Mouse (Mus musculus) hematopoietic multipotent progenitor cell, adult 10-12 weeks (in vitro differentiated cells): ENCODE results near the gene Hdgf. TPM values are rescaled to one million over a fixed set of nuclear protein-coding genes. Genes with fewer than 3 reads are reported as not detected.

Source experiments
- polyA plus RNA-seq: library from polyadenylated mRNA; stranded (reverse); fragments of >175 nt; gene quantifications from 2 replicates; pipeline ENCODE4 v1.2.3, GENCODE M21; 2012; ENCODE audit warnings: low replicate concordance

The Hdgf gene
- polyA plus RNA-seq = 173 and 225 TPM in 2 replicates

DNA sequence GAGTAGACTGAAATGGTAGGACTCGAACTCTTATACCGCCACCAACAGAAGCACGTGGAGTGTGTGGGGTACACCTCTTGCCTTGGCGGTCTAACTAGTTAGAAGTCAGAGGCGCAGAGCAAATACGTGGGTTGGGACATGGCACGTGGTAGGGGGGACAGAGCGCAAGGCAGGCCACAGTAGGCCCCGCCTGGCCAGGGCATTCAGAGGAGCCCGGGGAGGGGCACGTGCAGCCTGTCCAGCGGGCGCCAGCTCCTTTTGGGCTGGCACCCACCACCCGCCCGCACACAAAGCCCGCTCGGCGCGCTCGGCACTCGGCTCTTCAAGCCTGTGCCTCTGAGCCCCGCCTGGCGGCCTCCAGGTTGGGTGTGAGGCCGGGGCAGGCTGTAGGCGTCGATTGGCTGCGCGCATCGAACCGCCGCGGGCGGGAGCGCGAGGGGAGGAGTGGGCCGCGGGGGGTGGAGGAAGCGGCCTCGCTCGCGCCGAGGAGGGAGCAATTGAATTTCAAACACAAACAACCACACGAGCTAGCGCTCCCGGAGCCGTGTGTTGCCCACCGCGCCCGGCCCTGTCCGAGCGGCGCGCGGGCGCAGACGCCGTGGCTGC is at the start of gene Hdgf:
Hdgf (plus strand) TSS at position 442 of the 606 bp plus-strand sequence.

DNA sequence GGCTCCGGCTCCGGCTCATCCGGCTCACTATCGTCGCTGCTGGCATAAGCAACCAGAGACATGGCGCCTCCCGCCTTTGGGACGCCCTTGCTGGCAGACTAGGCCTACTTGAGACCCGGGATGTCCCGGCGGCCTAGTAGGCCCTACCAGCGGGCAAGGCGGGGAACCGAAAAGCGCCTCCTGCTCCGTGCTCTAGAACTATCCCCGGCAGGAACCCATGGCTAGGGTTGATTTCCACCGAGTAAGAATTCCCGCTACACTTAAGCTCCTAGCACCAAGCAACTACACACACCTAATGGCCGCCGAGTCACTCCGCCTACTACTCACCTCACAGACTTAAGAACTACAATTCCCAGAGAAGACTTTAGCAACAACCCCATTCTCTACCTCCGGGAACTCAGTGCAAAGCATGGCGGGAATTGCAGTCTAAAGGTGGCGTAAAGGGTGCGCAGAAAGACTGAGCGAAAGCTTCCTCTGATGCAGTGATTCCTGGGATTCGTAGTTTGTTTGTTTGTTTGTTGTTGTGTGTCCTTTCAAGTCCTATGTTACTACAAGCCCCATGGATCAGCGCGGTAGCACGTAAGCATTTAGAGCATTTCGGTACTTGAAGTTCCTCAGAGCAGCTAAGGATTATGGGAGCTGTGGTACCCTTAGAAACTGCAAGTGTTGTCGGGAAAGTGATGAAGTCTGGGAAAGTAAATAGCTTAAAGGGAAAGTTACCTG is 20.7 kb upstream of the Hdgf start, which contains the start of gene Prcc:
Prcc (minus strand) TSS at position 328 of the 723 bp plus-strand sequence.

DNA sequence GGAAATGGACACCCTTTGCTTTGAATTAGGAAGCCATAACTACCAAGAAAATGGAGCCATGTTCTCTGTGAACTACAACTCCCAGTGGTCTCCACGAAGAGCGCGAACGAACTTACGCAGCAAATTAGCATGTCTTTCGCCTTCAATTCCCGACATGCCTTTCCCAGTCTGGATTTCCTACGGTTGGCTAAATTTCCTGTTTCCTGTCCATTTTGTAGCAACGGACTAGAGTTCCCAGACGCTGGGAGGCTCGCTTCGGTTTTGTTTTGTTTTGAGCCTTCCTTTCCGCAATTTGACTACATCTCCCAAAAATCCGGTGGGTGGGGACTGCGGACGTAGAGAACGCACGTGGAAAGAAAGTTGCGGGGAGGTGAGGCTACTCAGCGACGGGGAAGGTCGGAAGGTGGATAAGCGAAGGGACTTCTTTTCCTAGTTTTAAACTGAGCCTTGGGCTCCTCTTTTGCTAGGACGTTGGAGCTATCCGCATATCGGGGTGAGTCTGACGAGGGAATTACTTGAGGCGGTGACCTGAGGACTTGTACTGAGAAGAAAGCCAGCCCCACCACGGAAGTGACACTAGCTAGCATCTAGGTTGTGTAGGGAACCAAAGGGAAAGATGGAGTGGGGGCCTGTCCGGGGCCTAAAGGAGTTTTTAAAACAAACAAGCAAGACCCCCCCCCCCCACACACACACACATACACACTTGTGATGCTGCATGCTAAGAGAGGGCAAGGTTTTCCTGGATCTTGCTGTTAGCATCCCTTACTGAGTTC is 13.4 kb downstream of the Hdgf start, which contains the start of gene Mrpl24:
Mrpl24 (plus strand) TSS at position 171 of the 773 bp plus-strand sequence.

DNA sequence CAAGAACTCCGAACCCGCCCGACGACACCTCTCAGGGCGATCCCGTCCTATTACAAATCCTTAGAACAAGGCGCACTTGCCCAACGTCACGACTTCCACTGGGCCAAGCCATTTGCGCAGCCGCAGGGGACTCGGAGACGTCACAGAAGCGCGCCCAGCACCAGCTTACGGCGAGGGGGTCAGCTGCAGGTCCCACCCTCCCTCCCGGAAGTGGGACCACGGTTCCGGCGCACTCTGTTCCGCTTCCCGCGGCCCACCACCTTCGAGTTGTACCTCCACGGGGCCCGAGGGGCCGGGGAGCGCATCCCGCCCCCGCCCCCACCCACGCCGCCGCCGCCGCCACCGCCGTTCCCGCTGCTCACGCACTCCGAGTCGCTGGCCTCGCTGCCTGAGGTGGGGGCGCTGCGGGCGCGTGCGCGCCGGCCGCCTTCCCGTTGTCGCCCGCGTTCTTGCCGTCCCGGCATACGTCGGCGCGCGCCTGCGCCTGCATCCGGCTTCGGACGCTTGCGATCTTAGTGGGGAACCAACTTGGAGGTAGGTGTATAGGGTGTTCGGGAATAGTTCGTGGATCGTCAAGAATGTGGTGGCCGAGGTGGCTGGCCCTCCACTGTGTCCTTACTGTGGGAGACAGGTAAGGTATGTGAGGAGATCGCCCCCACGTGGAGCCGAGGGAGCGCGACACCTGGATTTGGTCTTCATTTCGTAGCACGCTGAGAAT is 24.1 kb downstream of the Hdgf start, which contains the start of the genes Isg20l2 and Rrnad1:
Isg20l2 (plus strand) TSS at position 237 of the 718 bp plus-strand sequence.
Rrnad1 (minus strand) TSS at position 640 of the 718 bp plus-strand sequence.

DNA sequence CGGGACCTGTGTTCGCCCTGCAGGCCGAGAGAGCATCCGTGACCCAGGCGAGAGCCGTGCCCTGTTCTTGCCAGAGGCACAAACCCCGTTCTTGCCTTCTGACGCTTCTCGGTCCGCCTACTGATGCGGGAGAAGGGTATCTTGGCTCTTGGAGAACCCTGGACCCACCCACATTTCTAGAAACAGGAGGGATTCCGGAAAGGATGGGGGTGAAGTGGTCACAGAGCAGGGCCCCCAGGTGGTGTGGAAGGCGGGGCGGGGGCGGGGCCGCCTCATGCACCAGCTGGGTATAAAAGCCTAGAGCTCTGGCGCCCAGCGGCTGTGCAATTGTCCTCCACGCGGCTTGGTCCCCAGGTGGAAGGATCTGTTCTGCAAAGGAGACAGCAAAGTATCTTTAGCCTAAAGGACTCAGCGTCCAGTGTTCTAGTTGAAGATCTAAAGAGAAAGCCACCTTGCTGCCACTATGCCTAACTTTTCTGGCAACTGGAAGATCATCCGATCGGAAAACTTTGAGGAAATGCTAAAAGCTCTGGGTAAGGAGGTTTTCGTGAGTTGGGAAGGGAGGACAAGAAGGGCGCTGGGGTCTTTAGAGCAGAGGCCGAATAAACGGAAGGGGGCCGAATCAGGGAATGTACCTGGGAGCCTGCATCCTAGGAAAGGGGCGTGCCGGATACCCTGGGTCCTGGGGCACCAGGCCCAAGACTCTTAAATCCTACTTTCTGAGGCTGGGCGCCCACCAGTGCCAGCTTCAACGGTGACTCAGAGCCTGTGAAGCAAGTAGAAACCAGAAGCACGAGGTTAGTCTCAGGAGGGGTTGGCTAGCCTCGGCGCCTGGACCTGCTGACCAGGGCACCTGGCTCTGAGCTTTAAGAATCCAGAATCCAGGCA is 42.5 kb downstream of the Hdgf start, which contains the start of gene Crabp2:
Crabp2 (plus strand) TSS at position 289 of the 888 bp plus-strand sequence.

Other genes with a start within 250 kb of the Hdgf start
- gene Lrrc71, start 157.7 kb upstream of the Hdgf start, polyA plus RNA-seq = 1.0 and 1.4 TPM in 2 replicates
- not detected in 2 replicates for gene Ntrk1, start 111.2 kb upstream of the Hdgf start, polyA plus RNA-seq
- 0.08 and 0.13 TPM in 2 replicates for gene Insrr, start 109.4 kb upstream of the Hdgf start, polyA plus RNA-seq
- 45.9 and 137 TPM in 2 replicates for gene Pear1, start 82.0 kb upstream of the Hdgf start, polyA plus RNA-seq
- gene Sh2d2a, start 59.6 kb upstream of the Hdgf start, polyA plus RNA-seq = 44.4 and 53.9 TPM in 2 replicates
- gene Prcc, start 20.7 kb upstream of the Hdgf start, polyA plus RNA-seq = 45.1 and 93.5 TPM in 2 replicates
- 10.9 and 17.1 TPM in 2 replicates for gene Mrpl24, start 13.2 kb downstream of the Hdgf start, polyA plus RNA-seq
- 8.3 and 11.8 TPM in 2 replicates for gene Isg20l2, start 24.0 kb downstream of the Hdgf start, polyA plus RNA-seq
- 20.9 and 36.6 TPM in 2 replicates for gene Rrnad1, start 24.4 kb downstream of the Hdgf start, polyA plus RNA-seq
- gene Crabp2, start 42.3 kb downstream of the Hdgf start, polyA plus RNA-seq = 0.55 TPM in 1 of 2 replicates, not detected in the other
- 0.07 and 0.10 TPM in 2 replicates for gene Nes, start 64.8 kb downstream of the Hdgf start, polyA plus RNA-seq
- gene Bcan, start 93.9 kb downstream of the Hdgf start, polyA plus RNA-seq = not detected in 2 replicates
- gene Hapln2, start 121.3 kb downstream of the Hdgf start, polyA plus RNA-seq = not detected in 2 replicates
- gene Gpatch4, start 136.8 kb downstream of the Hdgf start, polyA plus RNA-seq = 7.9 and 19.9 TPM in 2 replicates
- gene Naxe, start 152.2 kb downstream of the Hdgf start, polyA plus RNA-seq = 40.0 and 40.3 TPM in 2 replicates
- not detected in 2 replicates for gene Ttc24, start 172.0 kb downstream of the Hdgf start, polyA plus RNA-seq
- gene Iqgap3, start 175.7 kb downstream of the Hdgf start, polyA plus RNA-seq = 0.41 and 3.5 TPM in 2 replicates
- gene Mef2d, start 236.1 kb downstream of the Hdgf start, polyA plus RNA-seq = 210 and 298 TPM in 2 replicates